Mouse (Mus musculus) cortical plate, adult 2 months (tissue): ENCODE results near the gene A2ml1. TPM values are rescaled to one million over a fixed set of nuclear protein-coding genes. Genes with fewer than 3 reads are reported as not detected.

Experiments used
- H3K27ac ChIP-seq: fragments of 200-500 bp; 2 replicates; pipeline ENCODE4 v1.5.1; 2012; ENCODE audit warnings: low read length, control low read depth, inconsistent platforms; ENCODE audit not compliant: insufficient read depth
- H3K4me1 ChIP-seq: fragments of 200-500 bp; 2 replicates; pipeline ENCODE4 v1.6.1; 2011; ENCODE audit warnings: low read length; ENCODE audit not compliant: control insufficient read depth, insufficient read depth
- H3K4me3 ChIP-seq: fragments of 200-500 bp; 2 replicates; pipeline ENCODE4 v1.5.1; 2011; ENCODE audit warnings: mild to moderate bottlenecking, low read length, control low read depth; ENCODE audit not compliant: insufficient read depth
- CTCF ChIP-seq: fragments of 200-500 bp; IDR thresholded peaks from 2 replicates; pipeline ENCODE4 v1.5.1; 2011; ENCODE audit warnings: mild to moderate bottlenecking, control low read depth, low read length; ENCODE audit not compliant: insufficient read depth; ENCODE audit errors: extremely low read depth
- POLR2A ChIP-seq: fragments of 200-500 bp; IDR thresholded peaks from 2 replicates; pipeline ENCODE4 v1.6.1; 2011; ENCODE audit warnings: mild to moderate bottlenecking, low read length, control low read depth; ENCODE audit not compliant: insufficient read depth; ENCODE audit errors: extremely low read depth
- polyA plus RNA-seq: library from polyadenylated mRNA; depleted of rRNA; stranded (reverse); fragments of >200 nt; gene quantifications from 2 replicates; pipeline ENCODE4 v1.2.3, GENCODE M21; 2012

A2ml1 gene
- polyA plus RNA-seq, 1 experiment = 32.4 TPM

GRCm38 (mm10) chr6:128527110-128527509 is 54.3 kb downstream of the A2ml1 start:
- Histone ChIP-seq H3K27ac (no peak overlapping the region), H3K4me1 (no peaks in the 10 kb centered on the region), H3K4me3 (no peak overlapping the region)
- no peak for TF ChIP-seq POLR2A
- TF ChIP-seq CTCF = no peak

GRCm38 (mm10) chr6:128526601-128527000 is 54.8 kb downstream of the A2ml1 start, which contains the start of gene Pzp:
Gene Pzp (minus strand): TSS chr6:128526720.
- no peaks in the 10 kb centered on the region for H3K4me1 ChIP-seq
- TF ChIP-seq POLR2A = no peak
- TF ChIP-seq CTCF = no peak
- H3K4me3 ChIP-seq = no peak within 1 kb of the TSS
- H3K27ac ChIP-seq = no peak within 1 kb of the TSS

GRCm38 (mm10) chr6:128525801-128526200 is 55.6 kb downstream of the A2ml1 start:
- no peaks in the 10 kb centered on the region for H3K4me1 ChIP-seq
- TF ChIP-seq POLR2A (no peak), CTCF (no peak)
- no peak overlapping the region for H3K27ac ChIP-seq
- H3K4me3 ChIP-seq = no peak overlapping the region

- no peaks in the 10 kb centered on the region for H3K4me1 ChIP-seq
- no peak overlapping the region for H3K27ac ChIP-seq
- no peak for TF ChIP-seq CTCF
- TF ChIP-seq POLR2A = no peak
- H3K4me3 ChIP-seq = no peak overlapping the region
Measured at GRCm38 (mm10) chr6:128523360-128523759, 58.0 kb downstream of the A2ml1 start.

- TF ChIP-seq CTCF (no peak), POLR2A (no peak)
- Histone ChIP-seq H3K27ac (no peak overlapping the region), H3K4me3 (no peak overlapping the region), H3K4me1 (no peaks in the 10 kb centered on the region)
Measured at GRCm38 (mm10) chr6:128519159-128519558, 62.2 kb downstream of the A2ml1 start.

- no peak overlapping the region for H3K4me3 ChIP-seq
- H3K27ac ChIP-seq = no peak overlapping the region
- TF ChIP-seq CTCF (no peak), POLR2A (no peak)
- H3K4me1 ChIP-seq = peaks cover 1% of the 10 kb centered on the region; the same call in 1 of the 2 replicates
Measured at GRCm38 (mm10) chr6:128505676-128506236, 75.7 kb downstream of the A2ml1 start.

- TF ChIP-seq POLR2A = no peak
- TF ChIP-seq CTCF = no peak
- H3K27ac ChIP-seq = no peak overlapping the region
- peaks cover 1% of the 10 kb centered on the region; the same call in 1 of the 2 replicates for H3K4me1 ChIP-seq
- H3K4me3 ChIP-seq = no peak overlapping the region
Measured at GRCm38 (mm10) chr6:128504743-128505142, 76.7 kb downstream of the A2ml1 start.

- Histone ChIP-seq H3K4me3 (no peak overlapping the region), H3K4me1 (no peaks in the 10 kb centered on the region), H3K27ac (no peak overlapping the region)
- no peak for TF ChIP-seq CTCF
- no peak for TF ChIP-seq POLR2A
Measured at GRCm38 (mm10) chr6:128495346-128495745, 86.1 kb downstream of the A2ml1 start.

GRCm38 (mm10) chr6:128494646-128495331 is 86.6 kb downstream of the A2ml1 start:
- H3K4me3 ChIP-seq = no peak overlapping the region
- H3K27ac ChIP-seq = no peak overlapping the region
- no peaks in the 10 kb centered on the region for H3K4me1 ChIP-seq
- TF ChIP-seq POLR2A = no peak
- no peak for TF ChIP-seq CTCF

GRCm38 (mm10) chr6:128491916-128492315 is 89.5 kb downstream of the A2ml1 start:
- Histone ChIP-seq H3K4me3 (no peak overlapping the region), H3K4me1 (no peaks in the 10 kb centered on the region), H3K27ac (no peak overlapping the region)
- no peak for TF ChIP-seq POLR2A
- no peak for TF ChIP-seq CTCF
